Mouse (Mus musculus) heart, embryonic 15.5 days (tissue): Measurements from ENCODE around the gene Lmo7. TPM values are rescaled to one million over a fixed set of nuclear protein-coding genes. Genes with fewer than 3 reads are reported as not detected.

Experiments used
- ATAC-seq: fragments of 200-750 bp; cut with Nextera tagmentation; replicated peaks from 2 replicates; pipeline ENCODE4 v1.8.0; 2017; ENCODE audit warnings: low read depth, moderate TSS enrichment; ENCODE audit not compliant: insufficient number of reproducible peaks, insufficient read depth, low FRiP score
- H3K27ac ChIP-seq: fragments of 300-500 bp; sonication (generic); 2 replicates; pipeline ENCODE4 v1.5.1; 2015; ENCODE audit warnings: mild to moderate bottlenecking, inconsistent platforms
- H3K27me3 ChIP-seq: fragments of 300-500 bp; sonication (generic); 2 replicates; pipeline ENCODE4 v1.6.1; 2015; ENCODE audit warnings: inconsistent platforms
- H3K36me3 ChIP-seq: fragments of 300-500 bp; sonication (generic); 2 replicates; pipeline ENCODE4 v1.6.1; 2015; ENCODE audit warnings: mild to moderate bottlenecking, inconsistent platforms
- H3K4me1 ChIP-seq: fragments of 300-500 bp; sonication (generic); replicated peaks from 2 replicates; pipeline ENCODE4 v1.6.1; 2015; ENCODE audit warnings: inconsistent platforms
- H3K4me2 ChIP-seq: fragments of 300-500 bp; sonication (generic); 2 replicates; pipeline ENCODE4 v1.6.1; 2015; ENCODE audit warnings: inconsistent platforms, mild to moderate bottlenecking, moderate library complexity
- H3K4me3 ChIP-seq: fragments of 300-500 bp; sonication (generic); 2 replicates; pipeline ENCODE4 v1.5.1; 2015; ENCODE audit warnings: mild to moderate bottlenecking, inconsistent platforms
- H3K9ac ChIP-seq: fragments of 300-500 bp; sonication (generic); 2 replicates; pipeline ENCODE4 v1.6.1; 2015; ENCODE audit warnings: mild to moderate bottlenecking, inconsistent platforms
- H3K9me3 ChIP-seq: fragments of 300-500 bp; sonication (generic); replicated peaks from 2 replicates; pipeline ENCODE4 v1.6.1; 2016; ENCODE audit warnings: inconsistent platforms
- WGBS: fragments of 180-500 bp; shearing (Covaris S2); methylation state at CpG from one replicate; pipeline ENCODE4 v1.1.7; 2015; ENCODE audit warnings: mixed read lengths; 5-methylcytosine and 5-hydroxymethylcytosine counted together
- polyA plus RNA-seq: library from polyadenylated mRNA; unstranded; fragments of >200 nt; fragmentation: Nextera tagmentation; extraction: Ambion mirVana; gene quantifications from 2 replicates; pipeline ENCODE4 v1.2.1, GENCODE M21; 2015

The Lmo7 gene
- polyA plus RNA-seq, 1 experiment from 2014 or later = 261 TPM

GRCm38 (mm10) chr14:101883787-101884186 is 154.0 kb downstream of the Lmo7 start:
- WGBS = 23% methylated on average over 6 of the region's 6 CpGs
- Histone ChIP-seq H3K4me2 (peak overlapping the region; percentile 61), H3K9ac (peak overlapping the region; percentile 66)

GRCm38 (mm10) chr14:101886320-101886719 is 156.6 kb downstream of the Lmo7 start:
- peak overlapping the region; percentile 66 for H3K9ac ChIP-seq
- WGBS = 49% methylated on average over 10 of the region's 10 CpGs
- H3K4me3 ChIP-seq = peak overlapping the region; percentile 53

More at GRCm38 (mm10) chr14:101883787-101884186, 154.0 kb downstream of the Lmo7 start:
- H3K27me3 ChIP-seq = no peaks in the 10 kb centered on the region
- no peaks in the 10 kb centered on the region for H3K9me3 ChIP-seq
- peak overlapping the region; percentile 91 for H3K27ac ChIP-seq
- peaks cover 8% of the 10 kb centered on the region; the same call in 1 of the 2 replicates for H3K36me3 ChIP-seq
- peak; percentile 75 for ATAC-seq
- peaks cover 22% of the 10 kb centered on the region for H3K4me1 ChIP-seq
- H3K4me3 ChIP-seq = peak overlapping the region; percentile 53

GRCm38 (mm10) chr14:101891903-101892448 is 162.2 kb downstream of the Lmo7 start:
- H3K27me3 ChIP-seq = no peaks in the 10 kb centered on the region
- H3K36me3 ChIP-seq = peaks cover 16% of the 10 kb centered on the region; the same call in 1 of the 2 replicates

More at GRCm38 (mm10) chr14:101886320-101886719, 156.6 kb downstream of the Lmo7 start:
- Histone ChIP-seq H3K27ac (peak overlapping the region; percentile 91), H3K9me3 (no peaks in the 10 kb centered on the region), H3K27me3 (no peaks in the 10 kb centered on the region), H3K36me3 (peaks cover 6% of the 10 kb centered on the region; the same call in 1 of the 2 replicates), H3K4me2 (peak overlapping the region; percentile 61), H3K4me1 (peaks cover 18% of the 10 kb centered on the region)
- peak; percentile 73 for ATAC-seq

GRCm38 (mm10) chr14:101892496-101892895 is 162.7 kb downstream of the Lmo7 start:
- no peak overlapping the region for H3K4me3 ChIP-seq
- no peaks in the 10 kb centered on the region for H3K27me3 ChIP-seq
- H3K4me1 ChIP-seq = peaks cover 27% of the 10 kb centered on the region
- ATAC-seq = no peak
- H3K27ac ChIP-seq = peak overlapping the region; percentile 22; the same call in 1 of the 2 replicates
- H3K36me3 ChIP-seq = peaks cover 21% of the 10 kb centered on the region; the same call in 1 of the 2 replicates
- H3K9me3 ChIP-seq = no peaks in the 10 kb centered on the region
- H3K9ac ChIP-seq = no peak overlapping the region; the same call in 1 of the 2 replicates
- no peak overlapping the region for H3K4me2 ChIP-seq
- whole genome bisulfite sequencing = 77% methylated on average over 8 of the region's 8 CpGs

More at GRCm38 (mm10) chr14:101891903-101892448, 162.2 kb downstream of the Lmo7 start:
- H3K27ac ChIP-seq = peak overlapping the region; percentile 22; the same call in 1 of the 2 replicates
- H3K9me3 ChIP-seq = no peaks in the 10 kb centered on the region
- H3K4me3 ChIP-seq = no peak overlapping the region
- no peak for ATAC-seq
- peaks cover 27% of the 10 kb centered on the region for H3K4me1 ChIP-seq
- 44% methylated on average over 10 of the region's 10 CpGs for WGBS
- no peak overlapping the region for H3K4me2 ChIP-seq
- H3K9ac ChIP-seq = no peak overlapping the region

- Histone ChIP-seq H3K36me3 (peaks cover 27% of the 10 kb centered on the region; the same call in 1 of the 2 replicates), H3K4me2 (no peak overlapping the region), H3K9me3 (no peaks in the 10 kb centered on the region), H3K4me1 (peaks cover 27% of the 10 kb centered on the region), H3K9ac (no peak overlapping the region), H3K4me3 (no peak overlapping the region), H3K27me3 (no peaks in the 10 kb centered on the region), H3K27ac (no peak overlapping the region)
- WGBS = 74% methylated on average over 6 of the region's 6 CpGs
- no peak for ATAC-seq
These were observed 163.5 kb downstream of the Lmo7 start for GRCm38 (mm10) chr14:101893215-101893614.

GRCm38 (mm10) chr14:101898250-101898649 is 168.5 kb downstream of the Lmo7 start:
- peaks cover 24% of the 10 kb centered on the region for H3K4me1 ChIP-seq
- H3K27ac ChIP-seq = no peak overlapping the region
- H3K27me3 ChIP-seq = no peaks in the 10 kb centered on the region
- H3K36me3 ChIP-seq = peaks cover 43% of the 10 kb centered on the region
- H3K4me2 ChIP-seq = no peak overlapping the region
- H3K9me3 ChIP-seq = no peaks in the 10 kb centered on the region
- no peak for ATAC-seq
- 76% methylated on average over 6 of the region's 6 CpGs for WGBS
- H3K4me3 ChIP-seq = no peak overlapping the region
- H3K9ac ChIP-seq = no peak overlapping the region

- Histone ChIP-seq H3K4me1 (peaks cover 18% of the 10 kb centered on the region), H3K9me3 (no peaks in the 10 kb centered on the region), H3K36me3 (peaks cover 56% of the 10 kb centered on the region), H3K27ac (no peak overlapping the region), H3K4me2 (no peak overlapping the region), H3K27me3 (no peaks in the 10 kb centered on the region), H3K4me3 (no peak overlapping the region), H3K9ac (no peak overlapping the region)
- 54% methylated on average over 7 of the region's 7 CpGs for WGBS
- no peak for ATAC-seq
These were observed 171.7 kb downstream of the Lmo7 start for GRCm38 (mm10) chr14:101901496-101901895.

- 42% methylated on average over 7 of the region's 7 CpGs for WGBS
- H3K9ac ChIP-seq = no peak overlapping the region
- no peak overlapping the region for H3K4me2 ChIP-seq
- H3K27ac ChIP-seq = 0 out of 2 replicates have a peak overlapping the region, but pooled peaks have one; percentile 33
- no peak overlapping the region for H3K4me3 ChIP-seq
- H3K4me1 ChIP-seq = peaks cover 18% of the 10 kb centered on the region
- H3K9me3 ChIP-seq = no peaks in the 10 kb centered on the region
- peaks cover 54% of the 10 kb centered on the region for H3K36me3 ChIP-seq
- no peaks in the 10 kb centered on the region for H3K27me3 ChIP-seq
- no peak for ATAC-seq
These were observed 172.2 kb downstream of the Lmo7 start for GRCm38 (mm10) chr14:101901976-101902375.

GRCm38 (mm10) chr14:101903722-101904121 is 174.0 kb downstream of the Lmo7 start:
- WGBS = 78% methylated on average over 5 of the region's 5 CpGs
- Histone ChIP-seq H3K27me3 (no peaks in the 10 kb centered on the region), H3K36me3 (peaks cover 38% of the 10 kb centered on the region), H3K27ac (no peak overlapping the region), H3K4me3 (no peak overlapping the region), H3K4me1 (peaks cover 18% of the 10 kb centered on the region), H3K9me3 (no peaks in the 10 kb centered on the region), H3K9ac (no peak overlapping the region; the same call in 1 of the 2 replicates), H3K4me2 (no peak overlapping the region)
- no peak for ATAC-seq

- Histone ChIP-seq H3K27me3 (no peaks in the 10 kb centered on the region), H3K9ac (no peak overlapping the region), H3K27ac (0 out of 2 replicates have a peak overlapping the region, but pooled peaks have one; percentile 5), H3K4me3 (no peak overlapping the region), H3K4me1 (no peaks in the 10 kb centered on the region), H3K9me3 (no peaks in the 10 kb centered on the region), H3K36me3 (peaks cover 48% of the 10 kb centered on the region), H3K4me2 (no peak overlapping the region)
- WGBS = 70% methylated on average over 7 of the region's 7 CpGs
- ATAC-seq = no peak
These were observed 182.2 kb downstream of the Lmo7 start for GRCm38 (mm10) chr14:101911983-101912382.

- Histone ChIP-seq H3K9ac (no peak overlapping the region), H3K9me3 (no peaks in the 10 kb centered on the region), H3K4me2 (no peak overlapping the region), H3K27me3 (no peaks in the 10 kb centered on the region), H3K36me3 (peaks cover 52% of the 10 kb centered on the region), H3K4me3 (no peak overlapping the region), H3K27ac (0 out of 2 replicates have a peak overlapping the region, but pooled peaks have one; percentile 5), H3K4me1 (no peaks in the 10 kb centered on the region)
- WGBS = 85% methylated on average over 3 of the region's 3 CpGs
- no peak for ATAC-seq
These were observed 182.6 kb downstream of the Lmo7 start for GRCm38 (mm10) chr14:101912392-101912791.

- Histone ChIP-seq H3K4me1 (no peaks in the 10 kb centered on the region), H3K27me3 (no peaks in the 10 kb centered on the region), H3K27ac (no peak overlapping the region), H3K4me2 (no peak overlapping the region), H3K4me3 (no peak overlapping the region), H3K9me3 (no peaks in the 10 kb centered on the region), H3K36me3 (peaks cover 69% of the 10 kb centered on the region), H3K9ac (no peak overlapping the region)
- ATAC-seq = no peak
These were observed 184.6 kb downstream of the Lmo7 start for GRCm38 (mm10) chr14:101914321-101914720.
